Mouse (Mus musculus): ENCODE data around the gene Jmjd8.
A peak's percentile ranks its signal among the peaks of the same experiment; 100 is the strongest.
"Not testable (repeated sequence)": the region's sequence is repeated elsewhere in the genome, so short reads cannot be mapped to it uniquely, and the experiment has no call there.

The Jmjd8 gene

GRCm38 (mm10) chr17:25828712-25829557, at the start of gene Jmjd8:
Gene Jmjd8 (plus strand): TSS chr17:25828867.
- peak; percentile 48 for DNase-seq (ENCODE audit: low read depth, low spot score)

- no peak for DNase-seq (ENCODE audit: low read depth, low spot score)
Measured at GRCm38 (mm10) chr17:25781339-25781738, 47.3 kb upstream of the Jmjd8 start.

GRCm38 (mm10) chr17:25783086-25783485, 45.6 kb upstream of the Jmjd8 start:
- no peak for DNase-seq (ENCODE audit: low read depth, low spot score)

GRCm38 (mm10) chr17:25783861-25784574, 44.6 kb upstream of the Jmjd8 start:
- no peak for DNase-seq (ENCODE audit: low read depth, low spot score)

- DNase-seq (ENCODE audit: low read depth, low spot score), result peak; percentile 93
Measured at GRCm38 (mm10) chr17:25785281-25785745, 43.4 kb upstream of the Jmjd8 start, which contains the start of gene Haghl. Gene Haghl (minus strand): TSS chr17:25785673.

GRCm38 (mm10) chr17:25786280-25786679, 42.4 kb upstream of the Jmjd8 start, which contains the start of gene Ccdc78:
Gene Ccdc78 (plus strand): TSS chr17:25786580.
- DNase-seq (ENCODE audit: low read depth, low spot score), result no peak

- no peak for DNase-seq (ENCODE audit: low read depth, low spot score)
Measured at GRCm38 (mm10) chr17:25786781-25787504, 41.7 kb upstream of the Jmjd8 start.

GRCm38 (mm10) chr17:25791320-25791842, 37.3 kb upstream of the Jmjd8 start:
- DNase-seq (ENCODE audit: low read depth, low spot score), result no peak

GRCm38 (mm10) chr17:25791843-25792527, 36.7 kb upstream of the Jmjd8 start:
- peak; percentile 64 for DNase-seq (ENCODE audit: low read depth, low spot score)

GRCm38 (mm10) chr17:25792615-25793014, 36.1 kb upstream of the Jmjd8 start, which contains the start of gene Fam173a:
Gene Fam173a (minus strand): TSS chr17:25792901.
- no peak for DNase-seq (ENCODE audit: low read depth, low spot score)

- DNase-seq (ENCODE audit: low read depth, low spot score), result no peak
Measured at GRCm38 (mm10) chr17:25794197-25794596, 34.5 kb upstream of the Jmjd8 start.

GRCm38 (mm10) chr17:25794998-25795397, 33.7 kb upstream of the Jmjd8 start:
- DNase-seq (ENCODE audit: low read depth, low spot score), result no peak

- DNase-seq (ENCODE audit: low read depth, low spot score), result no peak
Measured at GRCm38 (mm10) chr17:25795609-25796092, 33.0 kb upstream of the Jmjd8 start, which contains the start of gene AC134908.4. Gene AC134908.4 (minus strand): TSS chr17:25795659.

GRCm38 (mm10) chr17:25796211-25796771, 32.4 kb upstream of the Jmjd8 start:
- no peak for DNase-seq (ENCODE audit: low read depth, low spot score)

- peak; percentile 56 for DNase-seq (ENCODE audit: low read depth, low spot score)
Measured at GRCm38 (mm10) chr17:25796951-25797369, 31.7 kb upstream of the Jmjd8 start, which contains the start of gene Metrn. Gene Metrn (minus strand): TSS chr17:25797136.

- DNase-seq (ENCODE audit: low read depth, low spot score), result peak; percentile 44
Measured at GRCm38 (mm10) chr17:25801029-25801428, 27.6 kb upstream of the Jmjd8 start.

GRCm38 (mm10) chr17:25802825-25803517, 25.7 kb upstream of the Jmjd8 start:
- DNase-seq (ENCODE audit: low read depth, low spot score), result no peak

GRCm38 (mm10) chr17:25806507-25806906, 22.2 kb upstream of the Jmjd8 start:
- no peak for DNase-seq (ENCODE audit: low read depth, low spot score)

GRCm38 (mm10) chr17:25807452-25807851, 21.2 kb upstream of the Jmjd8 start:
- DNase-seq (ENCODE audit: low read depth, low spot score), result not testable (repeated sequence)
